Mouse (Mus musculus) liver, embryonic 16.5 days (tissue): Measurements from ENCODE around the gene Trmt6. TPM values are rescaled to one million over a fixed set of nuclear protein-coding genes. Genes with fewer than 3 reads are reported as not detected.
A peak's percentile ranks its signal among the peaks of the same experiment; 100 is the strongest.

ENCODE experiments used
- ATAC-seq: fragments of 200-750 bp; cut with Nextera tagmentation; 2 replicates; pipeline ENCODE4 v1.8.0; 2017; ENCODE audit warnings: low read depth, mild to moderate bottlenecking, moderate number of reproducible peaks, moderate library complexity
- H3K27ac ChIP-seq: fragments of 300-500 bp; sonication (generic); 2 replicates; pipeline ENCODE4 v1.5.1; 2014; ENCODE audit warnings: mild to moderate bottlenecking, low read length
- H3K27me3 ChIP-seq: fragments of 300-500 bp; sonication (generic); 2 replicates; pipeline ENCODE4 v1.6.1; 2014; ENCODE audit warnings: low read depth, low read length, mixed read lengths; ENCODE audit not compliant: control insufficient read depth, insufficient read depth
- H3K36me3 ChIP-seq: fragments of 300-500 bp; sonication (generic); 2 replicates; pipeline ENCODE4 v1.6.1; 2014; ENCODE audit warnings: mild to moderate bottlenecking; ENCODE audit not compliant: control insufficient read depth, insufficient read depth
- H3K4me1 ChIP-seq: fragments of 300-500 bp; sonication (generic); 2 replicates; pipeline ENCODE4 v1.6.1; 2014; ENCODE audit warnings: low read depth, low read length, mixed read lengths; ENCODE audit not compliant: control insufficient read depth
- H3K4me2 ChIP-seq: fragments of 300-500 bp; sonication (generic); 2 replicates; pipeline ENCODE4 v1.6.1; 2014; ENCODE audit warnings: low read depth, low read length, mixed read lengths
- H3K4me3 ChIP-seq: fragments of 300-500 bp; sonication (generic); 2 replicates; pipeline ENCODE4 v1.5.1; 2014; ENCODE audit warnings: low read depth, mild to moderate bottlenecking, low read length
- H3K9ac ChIP-seq: fragments of 300-500 bp; sonication (generic); 2 replicates; pipeline ENCODE4 v1.6.1; 2014; ENCODE audit warnings: low read depth, low read length
- H3K9me3 ChIP-seq: fragments of 300-500 bp; sonication (generic); replicated peaks from 2 replicates; pipeline ENCODE4 v1.6.1; 2016; ENCODE audit warnings: low read length; ENCODE audit not compliant: control insufficient read depth
- WGBS: fragments of 180-500 bp; shearing (Covaris S2); extraction: QIAGEN DNeasy Blood & Tissue Kit; methylation state at CpG from one replicate; pipeline ENCODE4 v1.1.7; 2014; ENCODE audit not compliant: insufficient replicate concordance; 5-methylcytosine and 5-hydroxymethylcytosine counted together
- polyA plus RNA-seq: library from polyadenylated mRNA; unstranded; fragments of >200 nt; fragmentation: Nextera tagmentation; extraction: Ambion mirVana; gene quantifications from 2 replicates; pipeline ENCODE4 v1.2.1, GENCODE M21; 2015

The Trmt6 gene
- 10.3 and 10.9 TPM in 2 replicates for polyA plus RNA-seq

DNA sequence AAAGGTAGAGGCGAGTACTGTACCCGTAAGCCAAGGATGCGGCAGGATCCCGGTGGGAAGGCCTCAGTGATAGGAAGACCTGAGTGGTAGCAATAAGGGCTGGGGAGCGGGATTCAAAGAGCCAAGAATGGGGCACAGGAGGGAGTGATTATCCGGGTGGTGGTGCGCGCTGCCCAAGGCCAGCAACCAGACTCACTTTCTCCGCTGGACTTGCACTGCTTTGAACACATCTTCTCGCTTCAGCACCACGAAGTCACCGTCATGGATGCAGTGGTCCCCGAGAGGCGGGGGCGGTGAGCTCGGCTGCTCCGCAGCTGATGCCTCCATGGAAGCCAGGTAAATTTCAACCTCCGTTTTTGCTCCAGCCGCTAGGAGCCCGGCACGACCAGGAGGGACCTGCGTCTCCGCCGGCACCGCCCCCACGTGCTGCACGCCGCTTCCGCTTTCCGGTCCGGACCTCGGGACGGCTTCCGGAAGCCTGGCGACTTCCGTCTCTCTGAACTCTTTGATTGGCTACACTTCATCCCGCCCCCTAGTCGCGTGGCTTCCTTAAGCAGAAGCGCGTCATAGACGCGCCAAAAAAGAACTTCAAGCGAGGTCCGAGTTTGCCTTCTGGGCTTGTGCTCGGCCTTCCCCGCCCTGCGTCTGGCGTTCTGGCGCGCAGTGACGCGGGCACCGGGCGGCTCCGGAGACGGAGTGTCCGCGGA, at the start of gene Trmt6, which contains the start of gene Mcm8:
Gene Trmt6 (minus strand): TSS at position 448 of the 707 bp plus-strand sequence.
Gene Mcm8 (plus strand): TSS at position 534 of the 707 bp plus-strand sequence.
- under 1% methylated on average over 59 of the region's 59 CpGs for WGBS
- H3K9ac ChIP-seq = peak within 1 kb of the TSS; percentile 82

DNA sequence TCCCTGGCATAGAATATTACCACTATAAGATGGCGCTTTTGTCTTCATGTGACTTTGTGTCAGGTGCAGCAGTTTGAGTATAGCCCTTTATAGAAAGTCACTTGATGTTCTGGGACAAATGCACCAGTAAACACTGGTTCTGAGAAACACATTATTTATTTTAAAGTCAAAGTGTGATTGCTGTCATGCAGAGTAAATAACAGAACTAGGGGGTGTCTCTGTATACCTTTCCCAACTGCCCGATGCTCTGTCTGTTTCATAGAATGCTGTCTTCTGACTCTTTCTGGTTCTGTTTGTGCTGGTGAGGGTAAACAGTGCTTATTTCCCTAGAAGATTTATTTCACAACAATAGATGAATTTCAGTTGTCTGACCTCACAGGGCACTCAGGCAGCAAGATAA, 47.5 kb upstream of the Trmt6 start:
- H3K9me3 ChIP-seq = no peaks in the 10 kb centered on the region
- 74% methylated on average over 2 of the region's 2 CpGs for WGBS
- H3K4me1 ChIP-seq = no peaks in the 10 kb centered on the region

More for the DNA sequence above, at the start of gene Trmt6, which contains the start of gene Mcm8:
- Histone ChIP-seq H3K36me3 (no peaks in the 10 kb centered on the region), H3K27ac (peak within 1 kb of the TSS; percentile 86), H3K4me3 (peak within 1 kb of the TSS; percentile 90), H3K4me2 (peak within 1 kb of the TSS; percentile 91), H3K4me1 (peaks cover 9% of the 10 kb centered on the region), H3K9me3 (no peaks in the 10 kb centered on the region), H3K27me3 (no peaks in the 10 kb centered on the region)
- ATAC-seq = peak; percentile 98

DNA sequence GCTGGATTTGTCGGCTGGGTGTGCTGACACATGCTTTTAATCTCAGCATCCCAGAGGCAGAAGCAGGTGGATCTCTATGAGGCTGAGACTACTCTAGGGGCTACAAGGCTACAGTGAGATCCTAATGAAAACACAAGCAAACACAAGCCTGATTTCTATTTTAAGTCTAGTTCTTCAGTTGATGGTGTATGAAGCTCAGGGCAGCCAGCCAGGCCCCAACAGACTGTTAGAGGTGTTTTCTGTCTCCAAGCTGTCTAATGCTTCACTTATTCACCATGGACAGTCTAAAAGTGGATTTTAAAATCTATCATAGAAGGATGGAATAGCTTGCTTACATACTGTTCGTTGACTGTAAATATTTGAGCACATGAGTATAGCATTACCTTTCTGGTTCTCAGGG, 45.6 kb upstream of the Trmt6 start:
- Histone ChIP-seq H3K4me1 (no peaks in the 10 kb centered on the region), H3K9ac (no peak overlapping the region), H3K9me3 (no peaks in the 10 kb centered on the region), H3K4me3 (no peak overlapping the region), H3K27ac (no peak overlapping the region), H3K36me3 (0 out of 2 replicates have a peak, but pooled peaks cover 5% of the 10 kb centered on the region), H3K4me2 (no peak overlapping the region), H3K27me3 (no peaks in the 10 kb centered on the region)
- 78% methylated on average over 2 of the region's 2 CpGs for WGBS
- no peak for ATAC-seq

More for the DNA sequence above, 47.5 kb upstream of the Trmt6 start:
- Histone ChIP-seq H3K36me3 (0 out of 2 replicates have a peak, but pooled peaks cover 5% of the 10 kb centered on the region), H3K4me2 (no peak overlapping the region), H3K9ac (no peak overlapping the region), H3K4me3 (no peak overlapping the region), H3K27me3 (no peaks in the 10 kb centered on the region), H3K27ac (no peak overlapping the region)
- ATAC-seq = no peak

DNA sequence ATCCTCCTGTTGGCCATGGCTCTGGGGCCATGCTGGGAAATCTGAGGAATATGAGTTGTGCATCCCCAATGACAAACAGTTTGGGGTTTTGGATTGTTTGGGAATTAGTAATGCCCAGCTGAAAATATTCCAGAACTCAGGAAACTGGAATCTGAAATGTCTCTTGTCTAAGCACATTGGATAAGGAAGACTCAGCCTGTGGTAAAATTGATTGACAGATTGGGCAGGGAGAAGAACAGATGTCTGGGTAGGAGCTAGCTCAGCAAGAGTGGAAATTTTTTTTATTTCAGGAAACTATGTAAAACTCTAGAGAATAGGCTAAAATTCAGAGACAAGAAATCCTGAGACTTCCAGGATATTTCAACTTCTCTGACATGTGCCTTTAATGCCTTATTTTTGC, 44.6 kb upstream of the Trmt6 start:
- Histone ChIP-seq H3K4me3 (no peak overlapping the region), H3K9me3 (no peaks in the 10 kb centered on the region), H3K27ac (no peak overlapping the region), H3K36me3 (0 out of 2 replicates have a peak, but pooled peaks cover 5% of the 10 kb centered on the region), H3K27me3 (no peaks in the 10 kb centered on the region), H3K9ac (no peak overlapping the region), H3K4me2 (no peak overlapping the region), H3K4me1 (no peaks in the 10 kb centered on the region)
- ATAC-seq = no peak

DNA sequence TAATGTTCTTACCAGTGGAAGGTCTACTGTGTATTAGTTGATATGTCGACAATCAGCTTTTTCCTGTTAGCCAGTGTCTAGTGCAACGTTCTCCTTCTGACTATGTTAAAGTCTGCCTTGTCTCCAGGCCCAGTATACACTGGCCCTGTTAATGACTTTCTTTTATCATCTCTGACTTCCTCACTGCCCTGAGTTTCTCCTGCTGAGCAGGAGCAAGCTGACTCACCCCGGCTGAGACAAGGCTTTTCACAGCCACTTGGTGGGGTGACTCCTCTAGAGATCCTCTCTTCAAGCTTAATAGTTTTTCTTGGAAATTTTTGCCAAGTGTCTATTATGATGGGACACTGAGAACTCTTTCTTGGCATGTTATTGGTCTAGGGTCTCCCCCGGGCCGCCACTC, 40.5 kb upstream of the Trmt6 start:
- no peaks in the 10 kb centered on the region for H3K9me3 ChIP-seq
- ATAC-seq = no peak
- WGBS = 55% methylated on average over 5 of the region's 5 CpGs
- no peak overlapping the region for H3K4me3 ChIP-seq
- H3K27ac ChIP-seq = no peak overlapping the region
- no peak overlapping the region for H3K4me2 ChIP-seq
- H3K27me3 ChIP-seq = no peaks in the 10 kb centered on the region
- H3K9ac ChIP-seq = no peak overlapping the region
- H3K36me3 ChIP-seq = no peaks in the 10 kb centered on the region
- no peaks in the 10 kb centered on the region for H3K4me1 ChIP-seq

DNA sequence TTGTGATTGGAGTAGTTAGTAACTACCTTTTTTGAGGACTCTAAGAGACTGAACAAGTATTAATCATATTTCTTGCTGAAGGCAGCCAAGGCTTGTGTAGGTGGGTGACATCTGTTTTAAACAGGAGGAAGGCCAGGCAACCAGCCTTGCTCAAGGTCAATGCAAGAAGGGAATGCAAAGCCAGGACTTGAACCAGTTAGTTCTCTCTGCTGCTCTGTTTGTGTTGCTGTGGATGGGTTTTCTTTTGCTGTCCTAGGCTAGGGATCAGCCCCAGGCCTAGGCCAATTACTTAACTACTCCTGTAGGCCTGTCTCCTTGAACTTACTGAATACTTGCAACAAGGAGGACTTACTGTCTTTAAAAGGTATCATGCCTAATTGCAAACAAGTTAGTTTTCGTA, 37.2 kb upstream of the Trmt6 start:
- 66% methylated on average over 1 of the region's 1 CpGs for WGBS
- no peak overlapping the region for H3K9ac ChIP-seq
- no peak for ATAC-seq
- H3K27me3 ChIP-seq = no peaks in the 10 kb centered on the region
- H3K4me3 ChIP-seq = no peak overlapping the region
- no peaks in the 10 kb centered on the region for H3K9me3 ChIP-seq
- H3K4me1 ChIP-seq = no peaks in the 10 kb centered on the region; the same call in none of the 2 replicates
- no peak overlapping the region for H3K4me2 ChIP-seq
- H3K27ac ChIP-seq = no peak overlapping the region
- no peaks in the 10 kb centered on the region; the same call in 1 of the 2 replicates for H3K36me3 ChIP-seq

DNA sequence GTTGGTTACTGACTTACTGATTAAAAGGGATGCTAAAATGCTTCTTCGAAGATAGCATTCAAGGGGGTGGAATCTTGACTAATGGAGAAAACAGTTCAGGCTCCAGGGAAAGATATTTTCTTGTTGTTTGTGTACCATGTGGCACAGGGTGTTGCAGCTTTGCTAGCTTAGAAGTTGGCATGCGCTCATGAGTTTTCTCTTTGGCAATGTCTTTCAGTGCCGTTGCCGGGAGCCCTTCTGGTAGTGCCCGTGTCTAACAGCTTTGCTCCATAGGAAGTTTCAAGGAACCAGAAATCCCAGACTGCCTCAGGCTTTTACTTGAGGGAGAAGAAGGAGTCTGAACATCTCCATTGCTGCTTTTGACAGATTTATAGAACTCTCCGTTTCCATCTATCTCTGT, 33.3 kb upstream of the Trmt6 start:
- peaks cover 9% of the 10 kb centered on the region for H3K4me1 ChIP-seq

DNA sequence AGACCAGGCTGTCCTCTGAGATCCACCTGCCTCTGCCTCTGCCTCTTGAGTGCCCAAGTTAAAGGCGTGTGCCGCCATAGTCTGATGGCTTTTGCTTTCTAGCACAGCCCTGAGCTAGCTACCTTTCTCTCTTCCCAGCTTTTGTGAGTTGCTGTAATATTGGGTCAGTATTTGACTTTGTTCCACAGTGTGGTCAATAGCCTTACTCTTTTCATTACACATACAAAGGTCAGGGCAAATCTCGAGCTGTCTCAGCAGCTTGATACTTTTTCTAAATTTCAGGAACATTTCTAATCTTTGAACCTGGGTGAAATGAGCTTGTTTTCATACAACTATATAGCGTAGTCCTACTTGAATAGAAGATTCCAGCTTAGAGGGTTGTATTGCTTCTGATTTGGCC, 32.5 kb upstream of the Trmt6 start:
- Histone ChIP-seq H3K9ac (no peak overlapping the region), H3K4me3 (no peak overlapping the region), H3K27me3 (no peaks in the 10 kb centered on the region), H3K9me3 (no peaks in the 10 kb centered on the region), H3K4me2 (0 out of 2 replicates have a peak overlapping the region, but pooled peaks have one; percentile 21), H3K4me1 (peaks cover 9% of the 10 kb centered on the region), H3K27ac (no peak overlapping the region), H3K36me3 (no peaks in the 10 kb centered on the region; the same call in 1 of the 2 replicates)
- WGBS = 76% methylated on average over 4 of the region's 4 CpGs
- ATAC-seq = no peak

More for the DNA sequence above, 33.3 kb upstream of the Trmt6 start:
- Histone ChIP-seq H3K27ac (no peak overlapping the region), H3K9ac (no peak overlapping the region), H3K4me2 (no peak overlapping the region), H3K36me3 (no peaks in the 10 kb centered on the region; the same call in 1 of the 2 replicates), H3K9me3 (no peaks in the 10 kb centered on the region), H3K27me3 (no peaks in the 10 kb centered on the region), H3K4me3 (no peak overlapping the region)
- no peak for ATAC-seq
- WGBS = 85% methylated on average over 6 of the region's 6 CpGs

DNA sequence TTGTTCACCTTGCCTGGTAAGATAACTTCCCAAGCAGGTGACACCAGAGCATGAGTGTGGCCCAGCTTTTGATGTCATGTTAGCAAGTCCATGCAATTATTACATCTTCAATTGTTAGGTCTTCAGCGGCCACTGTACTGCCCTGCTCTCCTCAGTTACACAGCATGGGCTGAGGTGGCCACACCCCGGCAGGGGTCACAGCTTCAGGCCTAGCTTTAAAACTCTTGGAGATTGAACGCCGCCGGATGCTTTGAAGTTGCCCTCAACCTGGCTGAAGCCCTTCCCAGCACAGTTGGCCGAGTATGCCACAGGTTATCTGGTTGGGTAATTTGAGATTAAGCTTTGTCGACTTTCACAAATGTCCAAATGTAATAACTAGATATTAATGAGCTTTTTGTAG, 31.7 kb upstream of the Trmt6 start:
- Histone ChIP-seq H3K4me3 (peak overlapping the region; percentile 78), H3K9ac (peak overlapping the region; percentile 85; the same call in 1 of the 2 replicates), H3K27ac (no peak overlapping the region; the same call in 1 of the 2 replicates), H3K4me2 (peak overlapping the region; percentile 89), H3K36me3 (no peaks in the 10 kb centered on the region; the same call in 1 of the 2 replicates), H3K9me3 (no peaks in the 10 kb centered on the region), H3K4me1 (peaks cover 9% of the 10 kb centered on the region), H3K27me3 (no peaks in the 10 kb centered on the region)
- no peak for ATAC-seq
- 28% methylated on average over 7 of the region's 7 CpGs for WGBS
